Mouse (Mus musculus) central nervous system, embryonic 14 days (tissue): ENCODE data around the gene Cd70. TPM values are rescaled to one million over a fixed set of nuclear protein-coding genes. Genes with fewer than 3 reads are reported as not detected.

ENCODE experiments used
- polyA plus RNA-seq: library from polyadenylated mRNA; depleted of rRNA; stranded (reverse); fragments of >200 nt; gene quantifications from 2 replicates; pipeline ENCODE4 v1.2.3, GENCODE M21; 2012; rRNA removed

Gene Cd70
- polyA plus RNA-seq, result 0.61 and 0.76 TPM in 2 replicates

DNA sequence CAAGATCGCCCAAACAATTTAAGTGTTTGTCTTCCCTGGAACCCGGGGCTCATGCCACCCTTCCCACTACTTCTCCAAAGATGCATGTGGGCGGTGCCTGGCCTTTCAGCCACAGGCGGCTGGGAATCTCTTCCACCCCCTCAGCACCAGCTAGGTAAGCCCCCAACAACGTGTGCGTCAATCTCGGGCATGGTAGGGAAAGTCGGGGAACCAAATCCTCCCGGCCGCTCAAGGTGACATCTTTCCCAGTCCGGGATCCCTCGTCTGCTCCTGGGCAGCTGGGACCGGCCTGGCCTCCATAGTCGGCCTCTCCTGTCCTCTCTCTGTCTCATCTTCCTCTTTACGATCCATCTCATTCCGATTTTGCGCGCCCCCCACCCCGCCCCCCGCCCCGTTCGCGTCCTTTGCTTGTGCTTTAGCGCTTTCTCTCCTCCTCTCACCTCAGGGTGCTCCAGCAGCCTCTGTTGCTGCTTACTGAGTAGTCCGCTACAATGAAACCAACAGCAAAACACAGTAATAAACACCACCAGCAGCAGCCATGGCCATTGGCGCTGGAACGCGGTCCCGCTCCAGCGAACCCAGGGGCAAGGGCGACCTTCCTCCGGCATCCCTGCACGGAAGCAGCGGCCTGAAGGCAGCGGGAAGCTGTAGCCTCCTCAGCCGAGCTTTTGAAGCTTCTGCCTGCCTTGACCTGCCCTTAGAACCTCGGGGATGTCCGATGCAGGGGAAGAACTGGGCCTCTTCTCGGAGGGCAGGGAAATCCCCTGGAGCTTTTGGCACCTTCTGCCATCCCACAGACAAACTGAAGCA, at the start of gene Cd70:
Gene Cd70 (minus strand): TSS at position 784 of the 810 bp plus-strand sequence.

GRCm38 (mm10) chr17:57194041-57194507, 44.5 kb upstream of the Cd70 start, which contains the start of gene Tnfsf14:
TSS of gene Tnfsf14 (minus strand) at chr17:57194177.

GRCm38 (mm10) chr17:57105181-57106034, 44.2 kb downstream of the Cd70 start, which contains the start of gene Tnfsf9:
TSS of gene Tnfsf9 (plus strand) at chr17:57105325.

Other genes with a start within 250 kb of the Cd70 start
- 118 and 125 TPM in 2 replicates for gene Mllt1, start 214.4 kb downstream of the Cd70 start, polyA plus RNA-seq
- not detected in 2 replicates for gene Acer1, start 167.7 kb downstream of the Cd70 start, polyA plus RNA-seq
- 157 and 168 TPM in 2 replicates for gene Clpp, start 159.5 kb downstream of the Cd70 start, polyA plus RNA-seq
- gene Alkbh7, start 152.4 kb downstream of the Cd70 start, polyA plus RNA-seq, result 28.8 and 30.1 TPM in 2 replicates
- gene Pspn, start 149.8 kb downstream of the Cd70 start, polyA plus RNA-seq, result not detected in 2 replicates
- gene Gtf2f1, start 138.5 kb downstream of the Cd70 start, polyA plus RNA-seq, result 90.2 and 95.7 TPM in 2 replicates
- 0.10 TPM in 1 of 2 replicates, not detected in the other for gene Gm17949, start 138.3 kb downstream of the Cd70 start, polyA plus RNA-seq
- gene Khsrp, start 118.3 kb downstream of the Cd70 start, polyA plus RNA-seq, result 104 and 105 TPM in 2 replicates
- 0.08 and 0.11 TPM in 2 replicates for gene Slc25a41, start 108.1 kb downstream of the Cd70 start, polyA plus RNA-seq
- 2.0 and 2.4 TPM in 2 replicates for gene Crb3, start 90.7 kb downstream of the Cd70 start, polyA plus RNA-seq
- gene Slc25a23, start 89.9 kb downstream of the Cd70 start, polyA plus RNA-seq, result 75.6 and 77.7 TPM in 2 replicates
- 5.7 and 5.8 TPM in 2 replicates for gene Dennd1c, start 71.3 kb downstream of the Cd70 start, polyA plus RNA-seq
- 179 and 184 TPM in 2 replicates for gene Tubb4a, start 62.0 kb downstream of the Cd70 start, polyA plus RNA-seq
- gene Tnfsf9, start 44.5 kb downstream of the Cd70 start, polyA plus RNA-seq, result 6.9 and 7.3 TPM in 2 replicates
- gene Tnfsf14, start 44.4 kb upstream of the Cd70 start, polyA plus RNA-seq, result 0.04 and 0.10 TPM in 2 replicates
- gene C3, start 78.4 kb upstream of the Cd70 start, polyA plus RNA-seq, result 1.0 and 1.5 TPM in 2 replicates
- 20.5 and 24.5 TPM in 2 replicates for gene Gpr108, start 98.7 kb upstream of the Cd70 start, polyA plus RNA-seq
- gene Trip10, start 99.7 kb upstream of the Cd70 start, polyA plus RNA-seq, result 17.2 and 21.5 TPM in 2 replicates
- 1.6 TPM in 2 replicates for gene Vav1, start 129.3 kb upstream of the Cd70 start, polyA plus RNA-seq
- gene Adgre1, start 208.9 kb upstream of the Cd70 start, polyA plus RNA-seq, result 3.0 and 4.4 TPM in 2 replicates